ENCODE assay signal across 12 mouse cellular contexts in the genomic region with DNA sequence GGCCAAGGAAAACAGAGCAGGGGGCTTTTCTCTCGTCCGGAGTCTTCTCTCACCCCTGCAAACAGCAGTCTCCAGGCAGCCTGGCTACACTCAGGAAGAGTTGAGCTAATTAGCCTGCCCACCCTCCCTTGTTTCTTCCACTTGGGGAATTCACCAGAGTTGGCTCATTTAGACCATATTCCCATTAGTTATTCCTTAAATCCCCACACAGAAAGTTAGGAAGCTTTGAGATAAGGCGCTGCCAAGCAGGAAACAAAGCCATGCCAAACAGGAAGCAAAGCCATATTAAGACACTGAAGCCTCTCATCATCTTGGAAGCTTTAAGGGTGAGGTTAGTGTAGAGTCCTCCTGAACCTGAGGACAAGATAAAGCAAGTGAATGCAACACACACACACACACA. TPM values are rescaled to one million over a fixed set of nuclear protein-coding genes. Genes with fewer than 3 reads are reported as not detected.
DNase-seq lines count a peak whose midpoint lies in the region; ATAC-seq and TF ChIP-seq lines count a peak whose summit lies in the region.
"Had no signal": no experiment of that assay in that cellular context is flagged by ENCODE, and none has a peak within 500 bp of the region (broad histone marks: within the 10 kb centered on the region; RNA-seq: fewer than 3 reads in every experiment).

No protein-coding gene starts in this region.

- H3K4me3 ChIP-seq in heart, adult 2 months: no peak overlapping the region
- no peak overlapping the region for H3K4me3 ChIP-seq in heart, embryonic 12.5 days
- H3K4me3 ChIP-seq in lung, adult 2 months (replicated peaks; ENCODE audit: extremely low read depth, low read depth, low read length): no peak overlapping the region
- H3K4me3 ChIP-seq in midbrain, embryonic 14.5 days (replicated peaks; ENCODE audit: low read depth, low read length): no peak overlapping the region
- H3K4me3 ChIP-seq: forebrain, embryonic 15.5 days; intestine, embryonic 15.5 days; limb, embryonic 12.5 days had no signal

- H3K27ac ChIP-seq in heart, adult 2 months: no peak overlapping the region
- H3K27ac ChIP-seq in heart, embryonic 12.5 days (ENCODE audit: poor library complexity, severe bottlenecking): no peak overlapping the region
- H3K27ac ChIP-seq in midbrain, embryonic 14.5 days (replicated peaks; ENCODE audit: low read depth, low read length): no peak overlapping the region
- H3K27ac ChIP-seq: forebrain, embryonic 15.5 days; intestine, embryonic 15.5 days; limb, embryonic 12.5 days had no signal

- H3K4me1 ChIP-seq in heart, adult 2 months (ENCODE audit: control insufficient read depth, insufficient read depth, low read length): no peaks in the 10 kb centered on the region
- peaks cover 16% of the 10 kb centered on the region for H3K4me1 ChIP-seq in heart, embryonic 12.5 days (replicated peaks)
- H3K4me1 ChIP-seq in lung, adult 2 months (ENCODE audit: control insufficient read depth, insufficient read depth, low read length): no peaks in the 10 kb centered on the region; the same call in 1 of the 2 replicates
- H3K4me1 ChIP-seq in midbrain, embryonic 14.5 days (ENCODE audit: control insufficient read depth, insufficient read depth, low read length): no peaks in the 10 kb centered on the region
- H3K4me1 ChIP-seq: forebrain, embryonic 15.5 days; intestine, embryonic 15.5 days; limb, embryonic 12.5 days had no signal

- TF ChIP-seq EP300 in heart, adult 2 months (IDR thresholded peaks at IDR 0.05; ENCODE audit: insufficient read depth, low read depth, low read length): no peak

- H3K4me2 ChIP-seq in heart, embryonic 12.5 days: no peak overlapping the region
- no peak overlapping the region for H3K4me2 ChIP-seq in midbrain, embryonic 14.5 days (ENCODE audit: low read length)
- H3K4me2 ChIP-seq: forebrain, embryonic 15.5 days; intestine, embryonic 15.5 days; limb, embryonic 12.5 days had no signal

- H3K36me3 ChIP-seq in heart, adult 2 months (ENCODE audit: control insufficient read depth, insufficient read depth, low read length): no peaks in the 10 kb centered on the region
- no peaks in the 10 kb centered on the region for H3K36me3 ChIP-seq in heart, embryonic 12.5 days
- no peaks in the 10 kb centered on the region for H3K36me3 ChIP-seq in midbrain, embryonic 14.5 days (ENCODE audit: control insufficient read depth, insufficient read depth, low read length)
- H3K36me3 ChIP-seq: forebrain, embryonic 15.5 days; intestine, embryonic 15.5 days; limb, embryonic 12.5 days had no signal

- DNase-seq in heart, adult 2 months: peak; percentile 27 to 44
- peak; percentile 75 for DNase-seq in kidney, adult 9 months
- DNase-seq in lung, adult 2 months: peak; percentile 10
- DNase-seq in Muller cell, postnatal 12 days (ENCODE audit: inconsistent ontology term): no peak
- no peak for DNase-seq in cerebellum, adult 9-10 months
- DNase-seq in midbrain, embryonic 14.5 days: no peak
- DNase-seq: gastrocnemius, postnatal 36 days had no signal

- intact Hi-C loops in heart, adult 2 months (cut with DNase I): no loop called here

- no peak for TF ChIP-seq POLR2A in heart, adult 2 months (IDR thresholded peaks at IDR 0.05; ENCODE audit: insufficient read depth, low read depth, low read length)
- no peak for TF ChIP-seq POLR2A in lung, adult 2 months (IDR thresholded peaks at IDR 0.05; ENCODE audit: borderline replicate concordance, extremely low read depth, low read depth, low read length)

- ATAC-seq in heart, embryonic 12.5 days (ENCODE audit: insufficient number of reproducible peaks, low FRiP score): peak; percentile 76
- ATAC-seq in midbrain, embryonic 14.5 days (ENCODE audit: low FRiP score, low TSS enrichment): no peak
- ATAC-seq: forebrain, embryonic 15.5 days; intestine, embryonic 15.5 days; midbrain, embryonic 16.5 days had no signal

- no peaks in the 10 kb centered on the region for H3K9me3 ChIP-seq in heart, embryonic 12.5 days (replicated peaks)
- H3K9me3 ChIP-seq in midbrain, embryonic 14.5 days (ENCODE audit: control insufficient read depth, low read length): no peaks in the 10 kb centered on the region
- H3K9me3 ChIP-seq: forebrain, embryonic 15.5 days; intestine, embryonic 15.5 days; limb, embryonic 12.5 days had no signal

- no peaks in the 10 kb centered on the region for H3K79me2 ChIP-seq in heart, adult 2 months (replicated peaks; ENCODE audit: control insufficient read depth, insufficient read depth, low read length)

- H3K27me3 ChIP-seq in heart, adult 2 months (ENCODE audit: control insufficient read depth, insufficient read depth, low read length): peaks cover 2% of the 10 kb centered on the region; the same call in 1 of the 2 replicates
- no peaks in the 10 kb centered on the region for H3K27me3 ChIP-seq in heart, embryonic 12.5 days (replicated peaks)
- no peaks in the 10 kb centered on the region for H3K27me3 ChIP-seq in midbrain, embryonic 14.5 days (ENCODE audit: control insufficient read depth, insufficient read depth, low read length)
- H3K27me3 ChIP-seq: forebrain, embryonic 15.5 days; intestine, embryonic 15.5 days; limb, embryonic 12.5 days had no signal

- no peak overlapping the region for H3K9ac ChIP-seq in heart, adult 2 months (ENCODE audit: low read depth, low read length)
- no peak overlapping the region for H3K9ac ChIP-seq in heart, embryonic 12.5 days
- no peak overlapping the region for H3K9ac ChIP-seq in midbrain, embryonic 14.5 days (replicated peaks; ENCODE audit: low read length)
- H3K9ac ChIP-seq: forebrain, embryonic 15.5 days; intestine, embryonic 15.5 days; limb, embryonic 12.5 days had no signal

- TF ChIP-seq CTCF in heart, adult 2 months (IDR thresholded peaks at IDR 0.05): no peak
- TF ChIP-seq CTCF in lung, adult 2 months (IDR thresholded peaks at IDR 0.05; ENCODE audit: insufficient read depth, low read length): no peak

- 32% methylated on average over 3 of the region's 3 CpGs for WGBS in heart, adult 2 months
- WGBS in heart, embryonic 12.5 days: 49% methylated on average over 3 of the region's 3 CpGs
- WGBS in lung, adult 2 months: 40% methylated on average over 3 of the region's 3 CpGs
- WGBS in midbrain, embryonic 14.5 days: 69% methylated on average over 3 of the region's 3 CpGs

RNA-seq across cellular contexts. Expression of a gene that starts 4.5 kb away (rescaled TPM):
- under 1 TPM; 0.23 to 0.70 TPM for total RNA-seq in heart, adult 2 months (2021)
- polyA plus RNA-seq in heart, adult 2 months (2012; rRNA removed): 0.70 and 1.2 TPM in 2 replicates
- 0.37 and 0.46 TPM in 2 replicates for polyA plus RNA-seq in heart, embryonic 12.5 days (2016; fragmentation: Nextera tagmentation; extraction: Ambion mirVana)
- 0.33 and 0.58 TPM in 2 replicates for polyA plus RNA-seq in lung, adult 2 months (2012; rRNA removed)
- not detected in 2 replicates for polyA plus RNA-seq in midbrain, embryonic 14.5 days (2014; fragmentation: Nextera tagmentation; extraction: Ambion mirVana)
- total RNA-seq: gastrocnemius, postnatal 36 days had no signal
- polyA plus RNA-seq: forebrain, embryonic 15.5 days; midbrain, embryonic 16.5 days had no signal

RNA-seq across cellular contexts. Expression of a gene that starts 18.2 kb away (rescaled TPM):
- 1 to 10 TPM; 1.9 to 2.0 TPM for total RNA-seq in heart, adult 2 months (2021)
- 1.8 and 2.7 TPM in 2 replicates for polyA plus RNA-seq in heart, adult 2 months (2012; rRNA removed)
- not detected in 2 replicates for polyA plus RNA-seq in heart, embryonic 12.5 days (2016; fragmentation: Nextera tagmentation; extraction: Ambion mirVana)
- 6.3 and 11.1 TPM in 2 replicates for polyA plus RNA-seq in lung, adult 2 months (2012; rRNA removed)
- 0.33 TPM in 1 of 2 replicates, not detected in the other for polyA plus RNA-seq in midbrain, embryonic 14.5 days (2014; fragmentation: Nextera tagmentation; extraction: Ambion mirVana)
- polyA plus RNA-seq: limb, embryonic 12.5 days; midbrain, embryonic 16.5 days had no signal

RNA-seq across cellular contexts. Expression of a gene that starts 48.9 kb away (rescaled TPM):
- 1 to 10 TPM; 3.7 to 4.3 TPM for total RNA-seq in heart, adult 2 months (2021)
- polyA plus RNA-seq in heart, adult 2 months (2012; rRNA removed): 1.1 and 1.6 TPM in 2 replicates
- polyA plus RNA-seq in heart, embryonic 12.5 days (2016; fragmentation: Nextera tagmentation; extraction: Ambion mirVana): 6.4 and 7.4 TPM in 2 replicates
- polyA plus RNA-seq in lung, adult 2 months (2012; rRNA removed): 0.28 and 0.92 TPM in 2 replicates
- 5.6 and 7.0 TPM in 2 replicates for polyA plus RNA-seq in midbrain, embryonic 14.5 days (2014; fragmentation: Nextera tagmentation; extraction: Ambion mirVana)

RNA-seq across cellular contexts. Expression of a gene that starts 49.0 kb away (rescaled TPM):
- total RNA-seq in heart, adult 2 months (2021): under 1 TPM; 0.73 to 0.93 TPM
- polyA plus RNA-seq in heart, adult 2 months (2012; rRNA removed): 0.53 and 0.91 TPM in 2 replicates
- polyA plus RNA-seq in heart, embryonic 12.5 days (2016; fragmentation: Nextera tagmentation; extraction: Ambion mirVana): 18.9 and 19.2 TPM in 2 replicates
- 0.40 and 0.67 TPM in 2 replicates for polyA plus RNA-seq in lung, adult 2 months (2012; rRNA removed)
- polyA plus RNA-seq in midbrain, embryonic 14.5 days (2014; fragmentation: Nextera tagmentation; extraction: Ambion mirVana): 5.1 and 8.3 TPM in 2 replicates

Comparison
In these comparisons a context has a peak if more than half of its experiments do, and no peak if none do; other contexts are left out.
1. DNase-seq: peak in heart, adult 2 months (2 of 2), kidney, adult 9 months (single experiment) and lung, adult 2 months (single experiment); none in Muller cell, postnatal 12 days (single experiment), cerebellum, adult 9-10 months (single experiment) and midbrain, embryonic 14.5 days (single experiment).